Mouse (Mus musculus): Measurements from ENCODE around the gene Actr5.

DNA sequence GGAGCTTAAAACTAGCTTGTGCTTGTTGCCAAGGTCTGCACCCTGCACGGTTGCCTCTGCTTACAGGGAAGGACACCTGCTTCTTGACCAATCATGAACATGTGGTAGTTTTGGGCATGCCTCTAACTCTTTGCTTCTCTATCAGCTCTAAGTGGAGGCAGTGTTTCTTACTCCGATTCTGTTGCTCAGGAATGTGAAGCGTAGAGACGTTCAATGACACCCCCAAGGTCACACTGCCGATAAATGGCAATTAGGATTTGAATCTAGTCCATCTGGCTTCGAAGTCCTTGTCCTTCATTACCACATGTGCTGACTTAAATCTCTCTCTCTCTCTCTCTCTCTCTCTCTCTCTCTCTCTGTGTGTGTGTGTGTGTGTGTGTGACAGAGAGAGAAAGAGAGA is 49.4 kb downstream of the Actr5 start:
- TF ChIP-seq GATA1 (IDR thresholded peaks at IDR 0.05; ENCODE audit: low read length) (no peak), TAL1 (IDR thresholded peaks at IDR 0.05; ENCODE audit: low read length) (no peak)

All from erythroblast, embryonic 14.5 days (primary cell).